Mouse (Mus musculus) 3T3-L1 (cell line): ENCODE data around the gene Tspan12.
"Not testable (repeated sequence)": the region's sequence is repeated elsewhere in the genome, so short reads cannot be mapped to it uniquely, and the experiment has no call there.

Experiments
- DNase-seq: peaks from one replicate; pipeline ENCODE4 v3.0.0-alpha.2; 2015; ENCODE audit warnings: low read depth, low spot score

Tspan12 gene

GRCm38 (mm10) chr6:21852344-21852785, at the start of gene Tspan12:
Gene Tspan12 (minus strand): TSS chr6:21852515.
- no peak for DNase-seq

GRCm38 (mm10) chr6:21894451-21894850, 42.1 kb upstream of the Tspan12 start:
- DNase-seq: peak; percentile 98

GRCm38 (mm10) chr6:21889101-21889500, 36.8 kb upstream of the Tspan12 start:
- no peak for DNase-seq

GRCm38 (mm10) chr6:21887971-21888370, 35.7 kb upstream of the Tspan12 start:
- DNase-seq: not testable (repeated sequence)

GRCm38 (mm10) chr6:21879496-21879895, 27.2 kb upstream of the Tspan12 start:
- no peak for DNase-seq

- DNase-seq: no peak
These were observed 15.0 kb upstream of the Tspan12 start for GRCm38 (mm10) chr6:21867310-21867709.

GRCm38 (mm10) chr6:21864179-21864578, 11.9 kb upstream of the Tspan12 start:
- DNase-seq: no peak

GRCm38 (mm10) chr6:21863561-21863960, 11.2 kb upstream of the Tspan12 start:
- no peak for DNase-seq

GRCm38 (mm10) chr6:21861316-21861715, 9.0 kb upstream of the Tspan12 start:
- DNase-seq: no peak

GRCm38 (mm10) chr6:21857843-21858242, 5.5 kb upstream of the Tspan12 start:
- no peak for DNase-seq

GRCm38 (mm10) chr6:21855921-21856320, 3.6 kb upstream of the Tspan12 start:
- no peak for DNase-seq

- no peak for DNase-seq
These were observed 1.0 kb upstream of the Tspan12 start for GRCm38 (mm10) chr6:21853342-21853741.

- DNase-seq: peak; percentile 89
These were observed 545 bp downstream of the Tspan12 start for GRCm38 (mm10) chr6:21851596-21852343.

- DNase-seq: no peak
These were observed 1.0 kb downstream of the Tspan12 start for GRCm38 (mm10) chr6:21851346-21851595.

GRCm38 (mm10) chr6:21850526-21851345, 1.6 kb downstream of the Tspan12 start:
- DNase-seq: no peak

GRCm38 (mm10) chr6:21848808-21849207, 3.5 kb downstream of the Tspan12 start:
- no peak for DNase-seq

- DNase-seq: peak; percentile 21
These were observed 12.1 kb downstream of the Tspan12 start for GRCm38 (mm10) chr6:21839976-21840775.

- DNase-seq: no peak
These were observed 13.0 kb downstream of the Tspan12 start for GRCm38 (mm10) chr6:21839244-21839814.

GRCm38 (mm10) chr6:21833531-21833930, 18.8 kb downstream of the Tspan12 start:
- DNase-seq: no peak

GRCm38 (mm10) chr6:21831871-21832270, 20.4 kb downstream of the Tspan12 start:
- peak; percentile 69 for DNase-seq

GRCm38 (mm10) chr6:21830931-21831330, 21.4 kb downstream of the Tspan12 start:
- no peak for DNase-seq

GRCm38 (mm10) chr6:21829930-21830329, 22.4 kb downstream of the Tspan12 start:
- no peak for DNase-seq
